Mouse (Mus musculus) layer of hippocampus, postnatal 36 days (tissue): ENCODE measurements around the gene Ctsm. TPM values are rescaled to one million over a fixed set of nuclear protein-coding genes. Genes with fewer than 3 reads are reported as not detected.
"Not testable (repeated sequence)": the region's sequence is repeated elsewhere in the genome, so short reads cannot be mapped to it uniquely, and the experiment has no call there.

Source experiments
- DNase-seq, 2 experiments: peaks; one replicate each; pipeline ENCODE4 v3.0.0; 2022
- total RNA-seq, 2 experiments: library from RNA; stranded (reverse); gene quantifications; 2 replicates each; pipeline ENCODE4 v1.2.3; 2021

Gene Ctsm
- not detected for total RNA-seq

DNA sequence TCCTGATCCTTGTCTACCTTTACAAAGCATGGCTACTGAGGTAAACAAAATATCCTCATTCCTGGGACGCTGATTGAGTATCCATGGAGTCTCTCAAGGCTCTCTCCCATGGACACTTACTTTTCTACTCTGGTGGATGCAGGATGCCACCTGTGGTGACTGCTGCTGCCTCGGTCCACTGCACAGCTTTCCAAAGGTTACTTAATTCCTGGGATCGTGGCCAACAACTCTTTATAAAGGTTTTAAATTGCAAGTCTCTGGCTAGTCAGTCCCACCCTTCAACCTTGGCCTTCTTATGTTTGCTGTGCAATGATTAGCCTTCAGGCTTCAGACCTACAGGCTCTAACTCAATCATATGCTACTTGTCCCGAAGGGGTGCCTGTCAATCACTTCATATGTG, at the start of gene Ctsm:
Gene Ctsm (minus strand): TSS at position 209 of the 400 bp plus-strand sequence.
- no peak for DNase-seq

DNA sequence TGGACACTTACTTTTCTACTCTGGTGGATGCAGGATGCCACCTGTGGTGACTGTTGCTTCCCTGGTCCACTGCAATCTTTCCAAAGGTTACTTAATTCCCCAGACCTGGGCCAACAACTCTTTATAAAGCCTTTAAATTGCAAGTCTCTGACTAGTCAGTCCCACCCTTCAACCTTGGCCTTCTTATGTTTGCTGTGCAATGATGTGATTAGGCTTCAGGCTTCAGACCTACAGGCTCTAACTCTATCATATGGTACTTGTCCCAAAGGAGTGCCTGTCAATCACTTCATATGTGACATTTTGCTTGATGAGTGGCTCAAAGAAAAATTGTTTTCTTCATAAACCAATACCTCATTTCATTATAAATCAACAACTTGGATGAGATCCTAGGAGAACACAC, 28.4 kb upstream of the Ctsm start, which contains the start of gene Cts3:
Gene Cts3 (minus strand): TSS at position 101 of the 400 bp plus-strand sequence.
- no peak for DNase-seq

DNA sequence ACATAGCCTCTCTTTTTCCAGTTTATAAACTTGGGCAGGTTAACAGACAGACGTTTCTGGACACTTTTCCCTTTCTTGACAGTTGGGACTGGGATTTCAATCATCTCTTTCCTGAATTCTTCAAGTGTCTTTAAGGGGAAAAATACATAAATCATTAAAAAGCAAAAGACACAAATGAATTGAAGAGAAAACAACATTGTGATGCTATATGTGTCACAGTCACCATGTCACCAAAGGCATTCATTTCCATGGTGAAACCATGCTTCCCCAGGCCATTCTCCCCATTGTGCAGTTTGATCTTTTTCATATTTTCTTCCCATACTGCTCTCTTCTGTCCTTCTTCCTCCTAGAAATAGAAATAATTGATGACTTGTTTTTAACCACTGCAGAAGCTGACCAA, 26.4 kb upstream of the Ctsm start, which contains the start of gene Gm49352:
Gene Gm49352 (minus strand): TSS at position 101 of the 400 bp plus-strand sequence.
- DNase-seq = not testable (repeated sequence)

Other genes with a start within 250 kb of the Ctsm start
- gene Cts7, start 183.6 kb downstream of the Ctsm start, total RNA-seq = not detected
- gene Gm49352, start 26.3 kb upstream of the Ctsm start, total RNA-seq = not detected
- gene Cts3, start 28.3 kb upstream of the Ctsm start, total RNA-seq = not detected